Mouse (Mus musculus): ENCODE results near the gene Ireb2.

GRCm38 (mm10) chr9:54897097-54897496 lies 33.5 kb downstream of the Ireb2 start:
- TF ChIP-seq POLR2A (IDR thresholded peaks at IDR 0.05; ENCODE audit: borderline replicate concordance, low read depth, low read length) = no peak
- no peak for TF ChIP-seq CTCF (IDR thresholded peaks at IDR 0.05; ENCODE audit: low read depth, low read length)
